Mouse (Mus musculus) intestine, embryonic 15.5 days (tissue): ENCODE measurements around the gene Tex10. TPM values are rescaled to one million over a fixed set of nuclear protein-coding genes. Genes with fewer than 3 reads are reported as not detected.

Source experiments
- ATAC-seq: fragments of 200-750 bp; cut with Nextera tagmentation; 2 replicates; pipeline ENCODE4 v1.8.0; 2017; ENCODE audit warnings: moderate TSS enrichment, moderate library complexity
- H3K27ac ChIP-seq: fragments of 300-500 bp; sonication (generic); 2 replicates; pipeline ENCODE4 v1.5.1; 2015; ENCODE audit warnings: mild to moderate bottlenecking, inconsistent platforms
- H3K27me3 ChIP-seq: fragments of 300-500 bp; sonication (generic); replicated peaks from 2 replicates; pipeline ENCODE4 v1.6.1; 2015; ENCODE audit warnings: inconsistent platforms
- H3K36me3 ChIP-seq: fragments of 300-500 bp; sonication (generic); 2 replicates; pipeline ENCODE4 v1.6.1; 2015; ENCODE audit warnings: inconsistent platforms
- H3K4me1 ChIP-seq: fragments of 300-500 bp; sonication (generic); replicated peaks from 2 replicates; pipeline ENCODE4 v1.6.1; 2015; ENCODE audit warnings: inconsistent platforms
- H3K4me2 ChIP-seq: fragments of 300-500 bp; sonication (generic); replicated peaks from 2 replicates; pipeline ENCODE4 v1.6.1; 2015; ENCODE audit warnings: mild to moderate bottlenecking, inconsistent platforms
- H3K4me3 ChIP-seq: fragments of 300-500 bp; sonication (generic); replicated peaks from 2 replicates; pipeline ENCODE4 v1.5.1; 2015; ENCODE audit warnings: inconsistent platforms
- H3K9ac ChIP-seq: fragments of 300-500 bp; sonication (generic); 2 replicates; pipeline ENCODE4 v1.6.1; 2015; ENCODE audit warnings: inconsistent platforms
- H3K9me3 ChIP-seq: fragments of 300-500 bp; sonication (generic); 2 replicates; pipeline ENCODE4 v1.6.1; 2016; ENCODE audit warnings: inconsistent platforms
- WGBS: fragments of 180-500 bp; shearing (Covaris S2); methylation state at CpG from one replicate; pipeline ENCODE4 v1.1.7; 2015; 5-methylcytosine and 5-hydroxymethylcytosine counted together
- polyA plus RNA-seq: library from polyadenylated mRNA; unstranded; fragments of >200 nt; fragmentation: Nextera tagmentation; extraction: Ambion mirVana; gene quantifications from 2 replicates; pipeline ENCODE4 v1.2.1, GENCODE M21; 2015

The Tex10 gene
- polyA plus RNA-seq: 45.7 and 50.5 TPM in 2 replicates

DNA sequence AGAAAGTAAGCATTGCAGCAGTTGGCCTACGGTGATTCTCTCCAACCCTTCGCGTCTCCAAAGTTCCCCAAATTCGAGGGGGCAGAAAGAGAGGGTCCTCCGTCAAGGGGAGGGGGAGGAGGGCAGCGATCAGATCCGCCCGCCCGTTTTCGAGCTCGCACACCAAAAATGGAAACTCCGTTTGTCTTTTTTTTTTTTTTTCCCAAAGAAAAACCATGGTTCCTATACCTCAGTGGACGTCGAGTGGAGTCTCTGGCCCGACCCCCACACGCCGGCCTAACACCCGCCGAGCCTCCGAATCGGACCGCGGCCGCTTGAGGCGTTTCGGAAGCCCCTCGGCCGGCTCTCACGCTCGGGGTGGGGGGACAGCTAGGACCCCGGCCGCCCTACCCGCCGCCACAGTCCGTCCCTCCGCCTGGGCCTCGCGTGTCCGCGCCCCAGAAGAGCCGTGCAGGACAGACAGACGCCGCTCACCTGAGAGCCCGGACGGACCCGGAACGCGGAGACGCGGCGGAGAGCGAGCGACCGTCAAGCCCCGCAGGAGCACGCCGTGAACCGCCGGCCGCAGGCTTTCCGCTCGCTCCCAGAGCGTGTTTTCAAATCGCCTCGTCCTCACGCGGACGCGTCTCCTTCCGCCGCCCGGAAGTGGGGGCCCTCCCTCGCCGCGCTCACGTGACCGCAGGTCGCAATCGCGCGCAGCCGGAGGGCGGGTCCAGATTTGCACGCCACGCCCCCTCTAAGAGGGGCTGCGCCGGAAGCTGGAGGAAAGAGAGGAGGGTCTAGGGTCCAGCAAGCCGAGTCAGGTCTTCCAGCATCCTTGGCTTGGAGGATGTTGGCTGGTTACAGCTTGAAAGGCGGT lies at the start of gene Tex10:
Gene Tex10, minus strand, starts transcription at position 668 of the 859 bp plus-strand sequence.
- Histone ChIP-seq H3K4me2 (peak within 1 kb of the TSS; percentile 63), H3K27ac (peak within 1 kb of the TSS; percentile 82), H3K4me3 (peak within 1 kb of the TSS; percentile 81), H3K9ac (peak within 1 kb of the TSS; percentile 93), H3K27me3 (no peaks in the 10 kb centered on the region), H3K36me3 (peaks cover 7% of the 10 kb centered on the region; the same call in 1 of the 2 replicates), H3K4me1 (peaks cover 4% of the 10 kb centered on the region), H3K9me3 (no peaks in the 10 kb centered on the region)
- ATAC-seq: peak; percentile 96
- under 1% methylated on average over 89 of the region's 89 CpGs for WGBS

GRCm38 (mm10) chr4:48510861-48511260 lies 37.6 kb upstream of the Tex10 start:
- no peak overlapping the region for H3K27ac ChIP-seq
- 26% methylated on average over 2 of the region's 2 CpGs for WGBS
- H3K9ac ChIP-seq: no peak overlapping the region
- H3K9me3 ChIP-seq: no peaks in the 10 kb centered on the region
- H3K36me3 ChIP-seq: no peaks in the 10 kb centered on the region
- no peaks in the 10 kb centered on the region for H3K27me3 ChIP-seq
- H3K4me2 ChIP-seq: no peak overlapping the region
- no peak overlapping the region for H3K4me3 ChIP-seq
- no peak for ATAC-seq
- H3K4me1 ChIP-seq: no peaks in the 10 kb centered on the region

GRCm38 (mm10) chr4:48492510-48492909 lies 19.3 kb upstream of the Tex10 start:
- ATAC-seq: no peak
- H3K9me3 ChIP-seq: no peaks in the 10 kb centered on the region
- no peak overlapping the region for H3K4me2 ChIP-seq
- no peak overlapping the region for H3K4me3 ChIP-seq
- H3K9ac ChIP-seq: no peak overlapping the region
- H3K27ac ChIP-seq: no peak overlapping the region
- no peaks in the 10 kb centered on the region for H3K27me3 ChIP-seq
- WGBS: 28% methylated on average over 2 of the region's 2 CpGs
- H3K4me1 ChIP-seq: no peaks in the 10 kb centered on the region
- no peaks in the 10 kb centered on the region for H3K36me3 ChIP-seq

DNA sequence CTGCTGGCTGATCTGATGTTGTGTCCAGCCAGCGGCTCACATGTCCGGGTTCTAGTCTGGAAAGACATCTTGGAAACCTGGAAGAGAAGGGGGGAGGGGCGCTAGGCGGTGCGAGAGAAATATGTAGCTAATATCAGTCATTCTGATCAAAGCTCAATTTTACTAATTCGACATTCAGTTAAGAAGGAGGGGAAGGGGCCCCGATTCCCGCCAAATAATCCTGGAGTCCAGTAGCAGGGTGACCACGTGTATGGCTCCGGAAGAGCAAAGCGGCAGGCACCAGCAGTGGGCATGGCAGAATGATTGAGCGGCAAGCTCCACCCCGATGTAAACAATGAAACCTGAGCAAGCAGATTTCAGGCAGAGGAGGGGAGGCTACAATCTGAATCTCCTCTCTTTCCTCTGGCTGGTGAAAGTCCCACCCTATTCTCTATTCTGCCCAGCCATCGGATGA lies 18.1 kb upstream of the Tex10 start:
- WGBS: 5% methylated on average over 14 of the region's 14 CpGs
- peak; percentile 66 for ATAC-seq
- Histone ChIP-seq H3K4me2 (peak overlapping the region; percentile 53), H3K4me3 (peak overlapping the region; percentile 27), H3K4me1 (no peaks in the 10 kb centered on the region), H3K27me3 (no peaks in the 10 kb centered on the region), H3K27ac (no peak overlapping the region), H3K9me3 (no peaks in the 10 kb centered on the region), H3K9ac (no peak overlapping the region), H3K36me3 (no peaks in the 10 kb centered on the region)

DNA sequence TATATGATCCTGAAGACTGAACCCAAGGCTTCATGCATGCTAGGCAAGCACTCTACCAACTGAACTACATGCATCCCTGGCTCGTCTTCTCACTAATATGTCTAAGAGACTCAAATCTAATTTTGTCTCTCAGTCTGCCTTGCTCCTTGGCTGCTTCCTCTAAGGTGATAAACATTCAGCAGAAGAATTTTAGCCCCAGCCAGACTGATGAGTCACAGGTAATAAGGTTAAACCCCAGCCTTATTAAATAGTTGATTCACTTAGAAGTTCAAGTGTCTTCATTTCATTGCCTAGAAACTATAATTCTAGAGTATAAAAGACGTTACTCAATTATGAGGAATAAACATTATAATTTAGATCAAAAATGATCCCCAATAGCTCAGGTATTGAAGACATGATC lies 15.7 kb upstream of the Tex10 start:
- Histone ChIP-seq H3K4me2 (no peak overlapping the region), H3K27ac (no peak overlapping the region), H3K9me3 (no peaks in the 10 kb centered on the region), H3K4me1 (no peaks in the 10 kb centered on the region), H3K9ac (no peak overlapping the region), H3K27me3 (no peaks in the 10 kb centered on the region), H3K36me3 (no peaks in the 10 kb centered on the region), H3K4me3 (no peak overlapping the region)
- 79% methylated on average over 2 of the region's 2 CpGs for WGBS
- no peak for ATAC-seq

DNA sequence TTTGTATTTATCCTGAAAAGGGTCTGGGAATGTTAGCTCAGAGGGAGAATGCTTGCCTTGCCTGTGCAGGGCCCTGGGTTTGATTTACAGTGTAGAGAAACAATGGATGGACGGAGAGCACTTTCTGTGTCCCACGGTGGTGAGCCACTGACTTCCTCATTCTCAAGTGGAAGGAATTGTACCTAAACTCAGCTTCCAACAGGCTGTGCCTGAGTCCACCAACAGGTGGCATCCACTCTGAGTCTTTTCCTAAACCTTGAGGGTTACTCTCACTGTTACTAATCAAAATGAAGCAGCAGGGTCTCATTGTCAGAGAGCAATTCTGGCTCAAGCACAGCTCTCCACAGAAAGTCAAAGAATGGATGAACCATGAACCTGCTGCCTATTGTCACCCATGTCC lies 8.0 kb upstream of the Tex10 start:
- Histone ChIP-seq H3K36me3 (no peaks in the 10 kb centered on the region), H3K27ac (no peak overlapping the region), H3K27me3 (no peaks in the 10 kb centered on the region), H3K9me3 (no peaks in the 10 kb centered on the region), H3K4me3 (no peak overlapping the region), H3K4me2 (no peak overlapping the region), H3K9ac (no peak overlapping the region), H3K4me1 (no peaks in the 10 kb centered on the region)
- no peak for ATAC-seq
- 24% methylated on average over 2 of the region's 2 CpGs for WGBS

DNA sequence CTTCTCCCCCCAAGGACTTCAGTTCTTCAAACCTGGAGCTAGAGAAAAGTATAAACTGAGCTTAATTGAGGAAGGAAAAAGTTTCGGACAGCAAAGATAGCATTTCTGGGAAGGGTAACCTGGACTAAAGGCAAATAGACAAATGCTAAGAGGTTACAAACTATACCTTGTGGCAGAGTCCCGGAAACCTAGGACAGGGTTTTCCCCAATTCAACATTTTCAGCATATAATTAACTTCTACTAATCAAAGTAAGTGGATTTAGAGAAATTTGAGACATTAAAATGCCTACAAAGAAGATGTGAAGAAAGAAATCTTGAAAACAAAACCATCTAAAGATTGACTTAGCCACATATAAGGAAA lies 372 bp upstream of the Tex10 start:
- Histone ChIP-seq H3K27me3 (no peaks in the 10 kb centered on the region), H3K9ac (peak overlapping the region; percentile 93; the same call in 1 of the 2 replicates), H3K4me2 (peak overlapping the region; percentile 63), H3K36me3 (0 out of 2 replicates have a peak, but pooled peaks cover 1% of the 10 kb centered on the region), H3K4me3 (peak overlapping the region; percentile 81), H3K9me3 (no peaks in the 10 kb centered on the region), H3K4me1 (peaks cover 4% of the 10 kb centered on the region), H3K27ac (no peak overlapping the region)
- peak; percentile 19 for ATAC-seq
- WGBS: 70% methylated on average over 2 of the region's 2 CpGs

GRCm38 (mm10) chr4:48472052-48472791 lies 1.0 kb downstream of the Tex10 start:
- H3K4me2 ChIP-seq: peak overlapping the region; percentile 63
- H3K4me1 ChIP-seq: peaks cover 4% of the 10 kb centered on the region
- H3K9ac ChIP-seq: peak overlapping the region; percentile 93
- H3K36me3 ChIP-seq: peaks cover 8% of the 10 kb centered on the region; the same call in 1 of the 2 replicates
- H3K27me3 ChIP-seq: no peaks in the 10 kb centered on the region
- no peaks in the 10 kb centered on the region for H3K9me3 ChIP-seq
- peak overlapping the region; percentile 81 for H3K4me3 ChIP-seq
- 0 out of 2 replicates have a peak overlapping the region, but pooled peaks have one; percentile 82 for H3K27ac ChIP-seq
- ATAC-seq: 0 out of 2 replicates have a peak, but pooled peaks have one; percentile 7
- WGBS: 7% methylated on average over 12 of the region's 12 CpGs

DNA sequence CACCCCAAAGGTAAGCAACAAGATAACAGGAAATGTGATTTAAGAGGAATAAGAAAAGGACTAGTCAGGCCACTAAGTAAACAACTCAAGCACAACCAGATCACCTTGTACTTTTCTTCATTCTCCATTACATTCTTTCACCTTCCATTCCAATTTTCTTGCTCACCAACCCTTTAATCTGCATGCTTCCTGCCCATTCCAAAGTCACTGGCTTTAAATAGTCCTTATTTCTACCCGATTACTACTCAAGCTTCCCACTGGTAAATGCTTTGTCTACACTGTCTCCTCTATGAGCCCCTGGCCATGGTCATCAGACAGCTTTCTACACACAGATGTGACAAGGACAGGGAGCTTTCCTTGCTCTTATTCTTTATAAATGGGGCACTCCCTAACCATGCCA lies 2.3 kb downstream of the Tex10 start:
- no peak for ATAC-seq
- 56% methylated on average over 1 of the region's 1 CpGs for WGBS
- Histone ChIP-seq H3K4me1 (peaks cover 4% of the 10 kb centered on the region), H3K9ac (no peak overlapping the region), H3K4me3 (no peak overlapping the region), H3K27ac (no peak overlapping the region), H3K9me3 (no peaks in the 10 kb centered on the region), H3K27me3 (no peaks in the 10 kb centered on the region), H3K4me2 (peak overlapping the region; percentile 63), H3K36me3 (peaks cover 12% of the 10 kb centered on the region; the same call in 1 of the 2 replicates)

DNA sequence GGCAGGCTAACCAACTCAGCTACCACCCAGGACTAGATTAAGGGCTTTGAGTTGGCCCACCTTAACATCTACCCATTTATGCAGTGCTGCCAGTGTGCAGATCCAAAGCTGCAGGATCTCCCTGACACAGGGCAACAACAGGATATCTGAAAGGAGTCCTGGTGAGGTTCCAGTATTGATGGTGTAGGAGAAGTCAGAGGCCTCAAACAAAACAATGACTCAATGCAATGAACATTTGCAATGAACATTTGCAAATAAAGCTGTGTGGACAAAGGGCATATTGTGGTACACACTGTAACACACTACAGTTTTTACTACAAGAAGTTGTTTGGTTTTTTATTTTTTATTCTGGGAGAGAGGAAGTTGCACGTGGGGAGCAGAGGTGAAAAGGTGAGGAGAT lies 12.2 kb downstream of the Tex10 start:
- H3K4me1 ChIP-seq: no peaks in the 10 kb centered on the region
- no peak overlapping the region for H3K27ac ChIP-seq
- H3K27me3 ChIP-seq: no peaks in the 10 kb centered on the region
- ATAC-seq: no peak
- WGBS: 74% methylated on average over 1 of the region's 1 CpGs
- no peak overlapping the region for H3K4me2 ChIP-seq
- no peak overlapping the region for H3K4me3 ChIP-seq
- H3K9me3 ChIP-seq: no peaks in the 10 kb centered on the region
- no peak overlapping the region for H3K9ac ChIP-seq
- H3K36me3 ChIP-seq: peaks cover 13% of the 10 kb centered on the region

DNA sequence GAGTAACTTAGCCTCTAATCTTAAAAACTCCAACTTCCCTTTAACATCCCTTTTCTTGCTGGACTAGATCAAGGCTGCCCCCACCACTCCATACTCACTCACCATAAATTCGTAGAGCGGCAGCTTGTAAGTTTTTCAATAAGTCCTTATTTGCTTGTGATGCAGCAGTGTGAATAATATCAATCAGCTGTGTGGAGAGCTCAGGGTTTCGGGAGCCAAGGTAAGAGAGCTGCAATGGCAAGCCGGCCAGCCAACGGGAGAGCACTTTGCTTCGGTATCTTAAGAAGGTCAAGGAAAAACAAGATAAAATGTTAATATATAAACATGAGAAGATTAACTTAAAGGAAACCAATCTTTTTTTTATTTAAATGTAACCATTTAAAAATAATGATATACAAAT lies 14.8 kb downstream of the Tex10 start:
- Histone ChIP-seq H3K27ac (no peak overlapping the region), H3K4me3 (no peak overlapping the region), H3K36me3 (peaks cover 18% of the 10 kb centered on the region), H3K4me2 (no peak overlapping the region), H3K27me3 (no peaks in the 10 kb centered on the region), H3K9ac (no peak overlapping the region), H3K9me3 (no peaks in the 10 kb centered on the region), H3K4me1 (no peaks in the 10 kb centered on the region)
- WGBS: 93% methylated on average over 6 of the region's 6 CpGs
- no peak for ATAC-seq

- 96% methylated on average over 2 of the region's 2 CpGs for WGBS
- Histone ChIP-seq H3K27ac (no peak overlapping the region), H3K4me2 (no peak overlapping the region), H3K27me3 (no peaks in the 10 kb centered on the region), H3K4me1 (no peaks in the 10 kb centered on the region), H3K36me3 (peaks cover 21% of the 10 kb centered on the region; the same call in 1 of the 2 replicates), H3K9me3 (no peaks in the 10 kb centered on the region), H3K9ac (no peak overlapping the region), H3K4me3 (no peak overlapping the region)
- ATAC-seq: no peak
These were observed 19.0 kb downstream of the Tex10 start for GRCm38 (mm10) chr4:48454106-48454773.
